Mouse (Mus musculus): ENCODE measurements around the gene Pde6d.

GRCm38 (mm10) chr1:86512154-86512720 is 70.2 kb downstream of the Pde6d start:
- TF ChIP-seq POLR2A (IDR thresholded peaks at IDR 0.05; ENCODE audit: low read depth, low read length) (no peak), CTCF (IDR thresholded peaks at IDR 0.05; ENCODE audit: extremely low read depth, insufficient read depth, insufficient read length, insufficient replicate concordance) (no peak)
